In the genomic region with DNA sequence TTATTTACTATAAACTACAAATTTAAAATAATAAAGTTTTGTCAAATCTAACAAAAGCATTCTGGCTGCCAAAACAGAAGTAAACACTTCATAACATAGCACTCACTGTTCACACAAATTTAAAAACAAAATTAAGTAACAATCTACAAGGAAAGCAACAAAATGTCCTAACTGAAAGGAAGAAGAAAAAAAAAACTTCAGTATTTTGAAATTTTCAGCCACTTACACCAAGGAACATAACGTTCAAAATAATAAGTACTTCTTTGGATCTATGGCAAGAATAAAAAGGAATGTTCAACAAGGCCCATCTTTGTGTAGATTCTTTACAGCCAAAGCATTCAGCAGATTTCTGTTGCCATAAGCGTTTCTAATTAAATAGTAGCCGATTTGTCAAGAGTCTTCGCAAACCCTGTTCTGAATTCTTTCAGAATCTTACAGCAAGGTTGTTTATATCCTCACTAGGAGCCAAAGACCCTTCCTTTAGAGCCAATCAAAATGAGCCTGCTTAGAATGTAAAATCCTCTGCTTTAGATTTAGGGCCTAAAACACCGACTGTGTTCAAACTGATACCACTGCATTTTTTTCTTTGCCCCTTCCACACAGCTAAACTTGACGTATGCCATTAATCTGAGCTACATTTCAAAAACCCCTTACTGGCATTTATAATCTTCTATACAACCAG, we compare ENCODE assay signal across 8 mouse cellular contexts. TPM values are rescaled to one million over a fixed set of nuclear protein-coding genes. Genes with fewer than 3 reads are reported as not detected.
DNase-seq lines count a peak whose midpoint lies in the region; ATAC-seq lines count a peak whose summit lies in the region.

No protein-coding gene starts in this region.

- no peaks in the 10 kb centered on the region for H3K36me3 ChIP-seq in forebrain, embryonic 10.5 days (replicated peaks)
- H3K36me3 ChIP-seq in limb, embryonic 15.5 days, result no peaks in the 10 kb centered on the region

- H3K9me3 ChIP-seq in forebrain, embryonic 10.5 days, result no peaks in the 10 kb centered on the region
- no peaks in the 10 kb centered on the region for H3K9me3 ChIP-seq in limb, embryonic 15.5 days

- peaks cover 9% of the 10 kb centered on the region; the same call in 1 of the 2 replicates for H3K27me3 ChIP-seq in forebrain, embryonic 10.5 days (ENCODE audit: poor library complexity, severe bottlenecking)
- H3K27me3 ChIP-seq in limb, embryonic 15.5 days, result no peaks in the 10 kb centered on the region

- H3K9ac ChIP-seq in limb, embryonic 15.5 days, result 0 out of 2 replicates have a peak overlapping the region, but pooled peaks have one; percentile 96

- ATAC-seq in limb, embryonic 15.5 days (ENCODE audit: insufficient number of reproducible peaks, low FRiP score, low TSS enrichment, low read depth), result no peak

- peak overlapping the region; percentile 93 for H3K4me3 ChIP-seq in forebrain, embryonic 10.5 days
- H3K4me3 ChIP-seq in limb, embryonic 15.5 days, result peak overlapping the region; percentile 77

- peak; percentile 48 for DNase-seq in embryo, embryonic 10.5 days (ENCODE audit: low spot score)
- DNase-seq in embryo, embryonic 10 days (ENCODE audit: low spot score), result no peak
- DNase-seq in 3T3-L1 (ENCODE audit: low read depth, low spot score), result peak; percentile 30
- DNase-seq in forebrain, embryonic 10.5 days (ENCODE audit: extremely low spot score, low spot score), result no peak
- DNase-seq in frontal cortex, postnatal 10 days (ENCODE audit: low spot score in 2 of 2), result no peak
- no peak for DNase-seq in layer of hippocampus, adult 9-11 months
- no peak for DNase-seq in layer of hippocampus, adult 11-12 months (ENCODE audit: low spot score)

- H3K4me2 ChIP-seq in limb, embryonic 15.5 days, result peak overlapping the region; percentile 69

- H3K4me1 ChIP-seq in forebrain, embryonic 10.5 days, result peaks cover 31% of the 10 kb centered on the region
- peaks cover 19% of the 10 kb centered on the region for H3K4me1 ChIP-seq in limb, embryonic 15.5 days

- WGBS in forebrain, embryonic 10.5 days, result 13% methylated on average over 6 of the region's 6 CpGs
- WGBS in limb, embryonic 15.5 days, result 9% methylated on average over 6 of the region's 6 CpGs

- H3K27ac ChIP-seq in forebrain, embryonic 10.5 days, result peak overlapping the region; percentile 98
- no peak overlapping the region for H3K27ac ChIP-seq in limb, embryonic 15.5 days

RNA-seq across cellular contexts. Expression of a gene that starts 1.9 kb away (rescaled TPM):
- 8.2 and 10.6 TPM in 2 replicates for polyA plus RNA-seq in forebrain, embryonic 10.5 days (2016; fragmentation: Nextera tagmentation; extraction: Ambion mirVana)
- polyA plus RNA-seq in limb, embryonic 15.5 days (2015; fragmentation: Nextera tagmentation; extraction: Ambion mirVana), result 8.1 and 8.8 TPM in 2 replicates

Comparison
In these comparisons a context has a peak if more than half of its experiments do, and no peak if none do; other contexts are left out.
1. DNase-seq: peak in embryo, embryonic 10.5 days (single experiment) and 3T3-L1 (single experiment); none in embryo, embryonic 10 days (single experiment), forebrain, embryonic 10.5 days (single experiment), frontal cortex, postnatal 10 days (0 of 2), layer of hippocampus, adult 9-11 months (single experiment) and layer of hippocampus, adult 11-12 months (single experiment).